Mouse (Mus musculus) heart, postnatal 10 days (tissue): ENCODE results near the gene Syne1. TPM values are rescaled to one million over a fixed set of nuclear protein-coding genes. Genes with fewer than 3 reads are reported as not detected.

Experiments
- DNase-seq, 2 experiments: peaks; one replicate each; pipeline ENCODE4 v3.0.0; 2021
- intact Hi-C: fragments of 180-260 bp; cut with DNase I; formaldehyde crosslinking; loops from one replicate; pipeline ENCODE4 v1.15.1; 2025
- total RNA-seq, 2 experiments: library from RNA; stranded (reverse); gene quantifications; 2 replicates each; pipeline ENCODE4 v1.2.3; 2021

The Syne1 gene
- total RNA-seq, 2 experiments from 2014 or later: 76.4 to 85.9 TPM

- DNase-seq: no peak
- intact Hi-C loops: no loop called here
Measured at GRCm38 (mm10) chr10:5087336-5087735, 463.9 kb downstream of the Syne1 start.

DNA sequence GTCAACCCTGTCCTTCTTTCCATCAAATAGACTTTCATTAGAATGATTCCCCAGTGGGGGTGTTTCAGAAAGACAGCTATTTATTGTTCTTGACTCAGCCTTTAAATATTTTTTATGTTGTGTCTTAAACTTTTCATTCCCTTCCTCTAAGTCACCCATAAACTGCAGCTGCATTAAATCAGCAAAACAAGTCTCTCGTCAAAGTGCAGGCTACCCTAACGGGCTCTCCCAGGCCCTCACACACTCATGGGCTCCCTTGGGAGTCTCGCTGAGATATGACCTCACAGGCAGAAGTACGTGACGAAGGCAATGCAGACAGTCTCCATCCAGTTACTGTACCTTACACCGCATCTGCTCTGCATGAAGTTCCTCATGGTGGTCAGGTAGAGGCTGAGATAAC is 465.0 kb downstream of the Syne1 start:
- intact Hi-C loops: no loop called here
- DNase-seq: no peak

DNA sequence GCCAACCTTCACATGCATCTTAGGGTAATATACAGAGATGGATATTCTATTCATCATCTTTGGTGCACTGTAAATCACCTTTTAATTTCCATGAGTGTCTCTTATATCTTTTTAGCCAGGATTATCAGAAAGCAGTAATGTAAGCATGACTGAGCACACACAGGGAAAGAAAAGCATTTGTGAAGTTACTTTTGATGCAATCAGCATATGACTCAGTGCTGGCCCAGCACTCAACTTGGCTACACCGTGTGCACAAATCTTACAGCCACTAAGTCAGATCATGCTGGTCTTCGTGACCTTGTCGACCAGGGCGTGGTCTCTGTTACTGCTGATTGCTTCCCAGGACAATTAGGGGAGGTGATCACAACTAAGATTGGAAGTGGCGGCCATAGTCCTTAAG is 465.5 kb downstream of the Syne1 start:
- intact Hi-C loops: no loop called here

GRCm38 (mm10) chr10:5083716-5084115 is 467.6 kb downstream of the Syne1 start:
- intact Hi-C loops: no loop called here
- no peak for DNase-seq

More for the DNA sequence above, 465.5 kb downstream of the Syne1 start:
- DNase-seq: no peak

DNA sequence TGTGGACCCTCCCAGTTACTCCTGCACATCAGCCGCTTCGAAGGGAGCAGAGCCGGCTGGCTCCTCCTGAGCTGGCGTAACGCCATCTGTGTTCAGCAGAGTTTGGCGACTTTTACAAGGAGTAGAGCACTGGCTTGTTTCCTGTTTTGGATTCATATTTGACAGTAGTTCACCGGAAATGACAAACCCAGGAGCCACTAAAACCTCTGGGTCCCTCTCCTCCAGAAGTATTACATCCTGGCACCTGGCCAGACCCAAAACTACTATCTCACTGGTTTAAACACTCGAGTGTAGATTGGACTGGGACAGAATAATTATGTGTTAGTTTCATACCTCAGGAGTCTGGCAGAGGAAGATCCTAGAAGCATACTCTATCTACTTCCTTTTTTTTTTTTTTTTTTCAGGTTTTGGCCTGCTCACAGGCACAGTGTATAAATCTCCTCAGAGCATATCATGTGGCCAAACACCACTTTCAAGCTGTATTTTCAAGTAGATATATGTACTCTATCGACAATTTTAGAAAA is 471.3 kb downstream of the Syne1 start:
- peak; percentile 75 to 77 for DNase-seq
- intact Hi-C loops: no loop called here

- intact Hi-C loops: no loop called here
- DNase-seq: no peak
Measured at GRCm38 (mm10) chr10:5075724-5076123, 475.6 kb downstream of the Syne1 start.

GRCm38 (mm10) chr10:5072054-5072453 is 479.2 kb downstream of the Syne1 start:
- no peak for DNase-seq
- intact Hi-C loops: no loop called here

DNA sequence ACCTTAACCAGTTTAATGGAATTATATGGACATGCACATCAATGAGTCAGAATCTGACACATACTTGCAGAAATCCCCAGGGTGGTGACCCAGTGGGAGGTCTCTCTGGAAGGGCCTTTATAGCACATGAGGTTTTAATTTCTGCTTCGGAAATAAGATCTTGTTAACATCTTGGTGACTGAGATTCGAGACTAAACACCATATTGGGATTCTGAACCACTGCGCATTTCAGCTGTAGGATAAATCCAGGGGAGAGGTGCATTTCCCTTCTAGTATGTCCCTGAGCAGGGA is 480.4 kb downstream of the Syne1 start:
- intact Hi-C loops: no loop called here
- no peak for DNase-seq

DNA sequence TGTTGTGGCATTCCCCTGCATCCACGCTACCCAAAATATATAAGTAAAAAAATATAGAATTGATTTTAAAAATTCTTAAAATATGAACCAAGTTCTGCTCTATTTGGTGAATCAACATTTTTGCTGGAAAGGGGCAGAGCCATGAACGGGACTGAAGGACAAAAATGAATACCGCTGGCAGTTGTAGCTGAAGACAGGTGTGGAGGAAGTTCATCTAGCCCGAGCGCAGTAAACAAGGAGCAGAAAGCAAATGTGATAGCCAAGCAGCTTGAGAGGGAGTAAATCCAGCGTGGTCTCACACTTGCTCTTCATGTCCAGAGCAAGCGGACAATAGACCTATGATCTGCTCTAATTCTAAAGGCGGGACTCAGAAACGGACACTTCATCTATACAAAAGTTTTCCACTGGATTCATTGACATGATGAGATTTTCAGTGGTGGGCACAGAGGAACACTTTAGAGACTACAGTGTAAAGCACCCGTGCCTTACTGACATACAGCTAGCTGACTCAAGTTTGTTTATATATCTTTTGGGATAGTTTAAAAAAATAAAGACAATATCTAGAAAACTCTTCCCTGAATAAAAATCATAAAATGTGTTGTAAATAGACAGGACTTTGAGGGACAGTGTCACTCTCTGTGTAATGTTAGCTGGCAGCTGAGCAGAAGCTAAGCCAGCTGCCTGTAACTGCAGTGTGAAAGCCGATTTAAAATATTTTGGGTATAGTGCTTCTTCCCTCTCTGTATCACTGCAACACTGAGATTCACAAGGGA is 480.9 kb downstream of the Syne1 start:
- intact Hi-C loops: no loop called here
- no peak for DNase-seq

DNA sequence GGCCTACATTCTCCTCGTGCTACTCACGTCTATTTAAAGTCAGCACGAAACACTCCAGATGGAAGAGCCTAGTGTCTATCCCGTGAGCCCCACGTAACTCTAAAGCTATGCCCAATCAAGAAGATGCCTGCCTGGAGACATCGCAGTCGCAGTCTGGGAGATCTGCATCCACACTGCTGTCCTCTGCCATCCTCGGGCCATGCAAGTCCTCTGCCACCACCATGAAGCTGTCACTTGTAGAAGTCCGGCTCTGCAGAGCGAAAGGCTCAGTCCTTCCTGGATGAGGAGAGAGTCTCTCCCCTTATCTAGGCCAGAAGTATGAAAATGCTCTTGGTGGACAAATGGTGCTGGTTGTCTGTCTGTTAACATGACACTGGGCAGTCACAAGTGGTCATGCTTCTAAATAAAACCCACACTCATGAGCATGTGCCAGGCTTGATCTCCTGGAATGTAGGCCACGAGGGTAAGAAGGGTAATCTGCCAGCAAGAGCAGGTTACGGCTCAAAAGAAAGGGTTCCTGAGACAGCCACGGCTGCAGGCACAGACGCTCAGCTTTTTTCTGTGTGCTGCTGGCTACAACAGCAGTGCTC is 482.5 kb downstream of the Syne1 start, which contains the start of gene Gm10097:
Gene Gm10097, plus strand, starts transcription at position 517 of the 590 bp plus-strand sequence.
- intact Hi-C loops: no loop called here

GRCm38 (mm10) chr10:5067113-5067512 is 484.2 kb downstream of the Syne1 start:
- intact Hi-C loops: no loop called here
- no peak for DNase-seq

More for the DNA sequence above, 482.5 kb downstream of the Syne1 start, which contains the start of gene Gm10097:
- DNase-seq: peak; percentile 73 to 79

GRCm38 (mm10) chr10:5059983-5060382 is 491.3 kb downstream of the Syne1 start:
- intact Hi-C loops: no loop called here
- no peak for DNase-seq

GRCm38 (mm10) chr10:5058876-5059275 is 492.4 kb downstream of the Syne1 start:
- DNase-seq: no peak
- intact Hi-C loops: no loop called here

DNA sequence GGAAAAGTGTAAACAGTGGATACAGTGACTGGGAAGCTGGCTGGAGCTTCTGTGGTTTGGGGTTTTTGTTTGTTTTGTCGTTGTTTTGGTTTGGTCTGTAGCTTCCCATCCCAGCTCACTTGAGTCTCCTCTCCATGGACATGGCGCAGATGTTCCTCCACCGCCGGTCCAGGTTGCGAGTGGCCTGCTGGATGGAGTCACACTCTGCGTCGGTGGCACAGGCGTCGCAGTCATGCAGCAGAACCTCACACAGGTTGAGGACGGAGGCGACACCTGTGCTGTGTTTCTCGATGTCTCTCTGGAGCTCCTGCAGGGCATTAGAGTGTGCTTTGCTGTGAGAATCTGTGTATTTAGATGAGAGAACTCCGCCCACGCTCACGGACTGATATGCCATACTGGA is 493.6 kb downstream of the Syne1 start:
- DNase-seq: no peak

GRCm38 (mm10) chr10:5056940-5057339 is 494.3 kb downstream of the Syne1 start:
- DNase-seq: no peak
- intact Hi-C loops: no loop called here

More for the DNA sequence above, 493.6 kb downstream of the Syne1 start:
- intact Hi-C loops: no loop called here

DNA sequence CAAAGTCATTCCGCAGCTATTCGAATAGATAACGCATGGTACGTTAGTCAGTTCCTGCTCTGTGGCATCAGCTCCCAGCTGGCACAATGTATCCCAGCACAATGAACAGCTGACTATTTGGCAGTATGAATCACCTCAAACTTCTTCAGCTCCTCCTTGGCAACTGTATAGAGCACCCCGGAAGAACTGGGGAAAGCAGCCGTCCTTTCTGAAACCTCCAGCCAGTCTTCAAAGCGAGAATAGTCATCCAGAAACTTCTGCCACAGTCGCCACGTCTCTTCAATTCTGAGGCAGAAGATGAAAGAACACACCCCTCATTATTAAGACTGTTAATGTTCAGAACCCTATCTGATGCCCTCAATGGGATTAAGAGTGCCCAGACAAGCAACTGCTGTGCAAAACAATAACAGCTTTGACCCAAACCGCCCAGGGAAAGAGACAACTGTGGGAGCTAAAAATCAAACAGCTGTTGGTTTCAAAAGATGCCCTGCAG is 495.0 kb downstream of the Syne1 start:
- intact Hi-C loops: no loop called here
- no peak for DNase-seq

DNA sequence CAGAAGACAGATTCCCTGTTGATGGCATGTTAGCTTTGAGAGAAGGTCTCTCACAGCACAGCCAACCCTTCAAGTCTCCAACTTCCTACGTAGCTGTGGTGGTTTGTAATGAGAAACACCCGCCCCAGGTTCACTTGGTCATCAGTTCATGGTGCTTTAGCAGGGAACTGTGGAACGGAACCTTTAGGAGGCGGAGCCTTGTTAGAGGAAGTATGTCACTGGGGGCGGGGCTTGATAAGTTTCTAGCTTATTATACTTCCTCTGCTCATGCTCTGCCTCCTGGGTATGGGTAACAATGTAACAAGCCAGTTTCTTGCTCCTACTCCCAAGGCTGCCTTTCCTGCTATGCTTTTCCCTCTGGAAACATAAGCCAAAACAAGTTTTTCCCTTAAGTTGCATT is 505.6 kb downstream of the Syne1 start:
- DNase-seq: no peak
- intact Hi-C loops: loop anchor here (5.0 kb wide), 1 partner anchor 57 kb away; no protein-coding TSS in a partner anchor

DNA sequence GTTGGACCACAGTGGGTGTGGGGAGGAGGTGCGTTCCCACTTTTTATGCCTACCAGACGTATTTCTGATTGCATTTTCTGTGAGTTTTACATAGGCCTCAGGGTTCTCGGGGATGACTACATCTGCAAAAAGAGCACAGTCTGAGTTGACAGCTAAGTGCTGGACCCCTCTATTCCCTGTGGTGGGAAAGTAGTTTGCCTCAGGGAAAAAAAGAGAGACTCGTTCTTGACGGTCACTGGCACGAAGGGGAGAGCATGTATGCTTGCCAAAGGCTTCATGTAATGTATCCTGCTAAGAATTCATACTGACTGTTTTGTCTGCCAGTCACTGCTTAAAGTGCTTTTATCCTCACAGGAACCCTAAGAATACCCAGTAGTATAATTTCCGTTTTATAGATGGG is 506.1 kb downstream of the Syne1 start:
- intact Hi-C loops: loop anchor here (5.0 kb wide), 1 partner anchor 57 kb away; no protein-coding TSS in a partner anchor
- DNase-seq: no peak

DNA sequence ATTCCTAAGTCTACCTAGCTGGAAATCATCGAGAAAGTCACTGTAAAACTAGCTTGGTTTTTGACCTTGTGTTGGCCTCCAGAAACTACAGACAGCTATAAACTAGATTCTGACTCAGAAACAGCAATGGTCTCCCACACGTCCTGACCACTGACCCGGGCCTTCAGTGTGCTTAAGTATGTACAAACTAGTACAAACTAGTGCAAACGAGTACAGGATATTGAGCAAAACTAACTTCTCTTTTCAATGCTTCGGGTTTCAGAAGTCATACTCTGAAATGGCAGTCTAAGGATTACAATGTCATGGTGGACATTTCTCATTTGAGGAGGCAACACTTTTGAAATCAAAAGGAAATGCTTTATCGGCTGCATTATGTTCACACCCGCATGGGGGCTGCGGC is 506.8 kb downstream of the Syne1 start:
- intact Hi-C loops: no loop called here
- DNase-seq: no peak

DNA sequence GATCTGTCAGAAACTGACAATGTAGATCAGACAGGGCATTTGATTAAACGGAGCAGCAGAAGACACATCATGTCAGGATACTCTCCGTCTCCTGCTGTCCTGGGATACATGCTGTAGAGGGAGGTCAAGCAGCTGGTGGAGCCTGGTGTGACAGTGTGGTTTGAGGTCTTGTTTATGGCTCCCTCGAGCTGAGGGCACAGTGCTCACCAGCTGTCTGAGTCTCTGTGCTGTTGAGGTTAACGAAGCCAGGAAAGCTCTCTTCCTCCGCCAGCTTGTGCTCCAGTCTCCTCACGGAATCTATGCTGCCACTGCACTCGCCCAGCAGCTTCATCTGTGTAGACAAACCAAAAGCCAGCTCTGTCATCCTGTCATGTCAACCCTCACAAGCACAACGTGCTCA is 510.0 kb downstream of the Syne1 start:
- DNase-seq: no peak
- intact Hi-C loops: no loop called here

DNA sequence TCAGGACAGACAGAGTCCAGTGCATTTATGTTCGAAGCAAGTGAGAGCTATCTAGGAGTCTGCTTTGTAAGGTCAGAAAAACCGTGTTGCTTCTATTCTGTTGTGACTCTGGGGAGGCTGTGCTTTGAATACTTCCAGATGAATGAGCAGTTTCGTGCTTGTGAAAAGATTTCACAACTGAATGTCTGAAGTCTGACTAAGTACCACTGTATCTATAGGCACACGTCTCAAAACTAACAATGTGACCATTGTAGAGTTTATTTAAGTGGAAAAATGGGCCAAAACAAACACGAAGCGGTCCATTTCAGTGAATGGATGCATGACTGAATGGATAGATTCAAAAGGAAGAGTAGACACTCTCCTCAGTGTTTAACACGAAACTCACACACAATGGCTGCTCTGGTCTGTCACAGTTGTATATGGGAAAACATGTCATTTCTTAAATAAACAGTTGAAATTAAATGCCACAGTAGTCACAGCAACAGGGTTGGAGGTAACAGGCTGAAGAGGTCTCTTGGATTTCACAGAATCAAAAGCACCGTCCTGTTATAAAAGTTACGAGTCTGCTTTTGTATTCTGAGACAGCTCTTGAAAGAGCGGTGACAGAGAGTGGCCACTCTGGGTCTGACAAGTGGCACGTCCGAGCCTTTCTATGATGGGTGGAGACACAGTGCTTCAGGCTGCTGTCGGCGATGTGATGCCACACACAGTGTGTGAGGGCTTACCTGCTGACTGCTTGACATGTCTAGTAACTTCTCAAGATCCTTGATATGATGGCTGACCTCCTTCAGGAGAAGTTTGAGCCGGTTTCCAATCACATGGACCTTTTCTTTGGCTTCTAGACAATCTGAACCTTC is 518.9 kb downstream of the Syne1 start:
- intact Hi-C loops: no loop called here
- DNase-seq: no peak
